Mouse (Mus musculus) CD4-positive, CD25-positive, alpha-beta regulatory T cell, adult 9 weeks (primary cell): ENCODE results near the gene Vmn2r73. TPM values are rescaled to one million over a fixed set of nuclear protein-coding genes. Genes with fewer than 3 reads are reported as not detected.

Experiments used
- polyA plus RNA-seq: library from polyadenylated mRNA; unstranded; fragments of 100-300 nt; shearing (Covaris generic); gene quantifications from one replicate; pipeline ENCODE4 v1.2.1, GENCODE M21; 2017

Vmn2r73 gene
- 0.02 TPM for polyA plus RNA-seq

DNA sequence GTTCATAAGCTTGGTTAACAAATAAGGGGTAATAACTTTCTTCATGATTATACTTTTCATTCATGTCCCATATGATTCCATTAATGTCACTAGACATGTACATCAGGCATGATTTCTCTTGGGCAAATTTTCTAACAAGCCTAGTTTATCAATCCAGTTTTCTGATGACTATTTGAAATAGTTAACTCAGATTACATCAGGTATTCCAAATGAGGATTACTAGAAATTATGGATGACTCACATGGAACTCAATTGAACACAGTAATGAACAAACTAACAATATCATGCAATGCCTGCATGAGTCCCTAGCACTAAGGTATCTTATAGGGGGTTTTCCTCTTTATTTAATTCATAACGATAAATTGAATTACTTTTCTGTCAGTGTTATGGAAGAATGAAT, at the start of gene Vmn2r73:
TSS of gene Vmn2r73 (minus strand) at position 101 of the 400 bp plus-strand sequence.

Other genes starting within 250 kb of the Vmn2r73 start
- not detected for gene Vmn2r72, start 121.2 kb downstream of the Vmn2r73 start, polyA plus RNA-seq
- not detected for gene Vmn2r74, start 85.4 kb upstream of the Vmn2r73 start, polyA plus RNA-seq